Mouse (Mus musculus) thymus, adult 2 months (tissue): ENCODE data around the gene Sub1.

Experiments used
- CTCF ChIP-seq: fragments of 200-500 bp; IDR thresholded peaks from 2 replicates; pipeline ENCODE4 v1.5.1; 2012; ENCODE audit warnings: mild to moderate bottlenecking, control low read depth, low read length, moderate library complexity, borderline replicate concordance; ENCODE audit not compliant: control insufficient read depth, poor library complexity, insufficient read depth; ENCODE audit errors: extremely low read depth
- POLR2A ChIP-seq: fragments of 200-500 bp; IDR thresholded peaks from 2 replicates; pipeline ENCODE4 v1.6.1; 2012; ENCODE audit warnings: mild to moderate bottlenecking, low read length, control low read depth, moderate library complexity; ENCODE audit not compliant: control insufficient read depth, poor library complexity, insufficient read depth; ENCODE audit errors: extremely low read depth

DNA sequence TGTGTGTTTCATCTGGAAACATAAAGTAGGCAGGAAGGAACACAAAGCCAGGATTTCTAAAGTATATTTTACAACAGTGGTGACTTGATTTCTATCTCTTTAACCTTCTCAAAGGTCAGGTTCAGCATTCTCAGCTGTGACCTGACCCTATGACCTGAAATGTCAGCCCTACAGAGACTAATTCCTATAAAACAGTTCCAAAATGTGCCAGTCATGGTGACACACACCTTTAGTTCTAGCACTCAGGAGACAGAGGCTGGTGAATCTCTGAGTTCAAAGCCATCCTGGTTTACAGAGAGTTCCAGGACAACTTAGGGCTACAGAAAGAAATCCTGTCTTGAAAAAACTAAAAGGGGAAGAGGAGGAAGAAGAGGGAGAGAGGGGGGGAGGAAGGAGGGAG is 36.4 kb upstream of the Sub1 start:
- TF ChIP-seq CTCF (no peak), POLR2A (no peak)
